Mouse (Mus musculus): ENCODE measurements around the gene Dtx4. TPM values are rescaled to one million over a fixed set of nuclear protein-coding genes. Genes with fewer than 3 reads are reported as not detected.

Gene Dtx4
- total and polyA plus RNA-seq, 3 experiments, result 16.4 to 30.5 (median 21.2) TPM

DNA sequence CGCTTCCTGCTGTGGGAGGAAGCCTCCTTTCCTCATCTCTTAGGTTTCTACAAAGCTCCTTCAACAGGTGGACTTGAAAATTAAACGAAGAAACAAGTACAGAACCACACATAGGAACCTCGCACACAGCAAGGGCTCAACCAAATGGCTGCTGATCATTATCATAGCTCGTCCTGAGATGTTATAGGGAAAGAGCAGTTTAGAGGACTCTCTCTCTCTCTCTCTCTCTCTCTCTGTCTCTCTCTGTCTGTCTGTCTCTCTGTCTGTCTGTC lies 7.1 kb downstream of the Dtx4 start:
- DNase-seq (ENCODE audit: extremely low read depth), result no peak
- H3K9ac ChIP-seq (ENCODE audit: insufficient read depth, low read depth), result no peak overlapping the region
- in situ Hi-C loops (cut with MboI; ENCODE audit: low pct_ligation_motif_present, low pct_unique_long_range_greater_than_20kb, low sequenced_read_pairs), result loop anchor here (10.0 to 25.0 kb wide), 2 partner anchors 359 to 482 kb away; no protein-coding TSS in a partner anchor
- TF ChIP-seq ELF1 (IDR thresholded peaks at IDR 0.05; ENCODE audit: low read depth, low read length), result no peak
- no peak for TF ChIP-seq USF1 (IDR thresholded peaks at IDR 0.05; ENCODE audit: low read depth, low read length)
- no peak for TF ChIP-seq JUND (conservative IDR thresholded peaks at IDR 0.05; ENCODE audit: low read depth, low read length)
- no peak for TF ChIP-seq SIN3A (IDR thresholded peaks at IDR 0.05; ENCODE audit: low read length)
- no peak for TF ChIP-seq TBP (conservative IDR thresholded peaks at IDR 0.05; ENCODE audit: low read depth, low read length)
- TF ChIP-seq HCFC1 (IDR thresholded peaks at IDR 0.05; ENCODE audit: low read depth, low read length), result no peak
- no peak for TF ChIP-seq ZKSCAN1 (IDR thresholded peaks at IDR 0.05; ENCODE audit: borderline replicate concordance, low read depth, low read length)
- no peak for TF ChIP-seq JUN (IDR thresholded peaks at IDR 0.05; ENCODE audit: insufficient read depth, low read depth, low read length)
- TF ChIP-seq ZNF384 (IDR thresholded peaks at IDR 0.05; ENCODE audit: low read depth, low read length), result no peak
- TF ChIP-seq MYC (IDR thresholded peaks at IDR 0.05; ENCODE audit: low read depth, low read length), result no peak
- no peak for TF ChIP-seq ZMIZ1 (IDR thresholded peaks at IDR 0.05; ENCODE audit: low read depth, low read length)
- no peak for TF ChIP-seq NELFE (IDR thresholded peaks at IDR 0.05; ENCODE audit: low read depth, low read length)
- TF ChIP-seq POLR2A (IDR thresholded peaks at IDR 0.05; ENCODE audit: low read depth, low read length), result no peak
- H3K36me3 ChIP-seq (replicated peaks in 1 of 2; ENCODE audit: control insufficient read depth in 1 of 2, insufficient read depth in 1 of 2, low read length in 1 of 2), result peaks cover 33 to 85% of the 10 kb centered on the region in 2 experiments
- H3K9me3 ChIP-seq (replicated peaks; ENCODE audit: low read length), result no peaks in the 10 kb centered on the region
- no peak overlapping the region for H3K4me3 ChIP-seq (replicated peaks in 1 of 3; ENCODE audit: low read depth in 2 of 3, low read length in 2 of 3, poor library complexity in 1 of 3)
- H3K4me2 ChIP-seq (ENCODE audit: insufficient read depth, low read depth, poor library complexity, severe bottlenecking), result no peak overlapping the region
- H3K27ac ChIP-seq (ENCODE audit: insufficient read depth, low read depth), result no peak overlapping the region
- H3K27me3 ChIP-seq (replicated peaks), result no peaks in the 10 kb centered on the region
- H3K79me2 ChIP-seq (replicated peaks; ENCODE audit: control insufficient read depth, extremely low read depth, insufficient read depth, poor library complexity, severe bottlenecking), result peaks cover 7% of the 10 kb centered on the region
- dilution Hi-C loops (cut with MboI; ENCODE audit: extremely low pct_ligation_motif_present, extremely low pct_unique_long_range_greater_than_20kb, low sequenced_read_pairs), result no loop called here
- peaks cover 4 to 53% of the 10 kb centered on the region in 2 experiments; a peak in 3 of 4 replicates for H3K4me1 ChIP-seq (ENCODE audit: control insufficient read depth in 1 of 2, insufficient read depth in 2 of 2)

DNA sequence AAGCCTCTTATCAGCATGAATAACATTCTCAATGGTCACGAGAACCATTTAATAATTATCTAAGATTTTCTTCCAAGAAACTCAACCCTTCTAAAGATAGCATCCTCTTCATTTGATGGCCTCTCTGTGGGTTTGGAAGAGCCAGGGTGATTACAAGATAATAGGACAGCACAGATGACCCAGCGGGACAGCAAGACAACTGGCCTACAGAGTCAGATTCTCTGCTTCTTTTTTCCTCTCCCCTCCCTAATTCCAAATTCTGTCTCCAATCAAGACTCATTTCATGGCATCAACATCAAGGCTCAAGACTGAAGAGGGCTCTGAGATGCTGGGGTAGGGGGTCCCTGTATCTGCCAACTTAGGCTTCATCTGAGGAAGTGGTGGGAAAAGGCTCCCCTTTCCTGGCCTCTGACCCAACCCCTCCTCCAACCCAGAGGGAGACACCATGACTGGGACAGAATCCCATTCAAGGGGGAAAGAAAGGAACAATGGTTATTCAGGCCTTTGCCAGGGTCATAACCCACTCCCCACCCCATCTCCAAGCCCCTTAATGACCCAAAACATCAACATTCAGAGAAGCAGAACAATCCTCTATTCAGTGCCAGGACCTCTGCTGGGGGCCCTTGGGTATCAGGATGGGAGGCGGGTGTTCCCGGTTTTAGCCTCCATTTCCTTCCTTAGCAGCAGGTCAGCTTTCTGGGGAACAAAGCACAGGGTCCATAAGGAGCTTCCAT lies 7.6 kb downstream of the Dtx4 start:
- Histone ChIP-seq H3K27ac (ENCODE audit: insufficient read depth, low read depth) (no peak overlapping the region), H3K9me3 (replicated peaks; ENCODE audit: low read length) (no peaks in the 10 kb centered on the region), H3K4me3 (replicated peaks in 1 of 3; ENCODE audit: low read depth in 2 of 3, low read length in 2 of 3, poor library complexity in 1 of 3) (no peak overlapping the region), H3K4me1 (ENCODE audit: control insufficient read depth in 1 of 2, insufficient read depth in 2 of 2) (peaks cover 4 to 54% of the 10 kb centered on the region in 2 experiments; a peak in 3 of 4 replicates), H3K27me3 (replicated peaks) (no peaks in the 10 kb centered on the region), H3K36me3 (replicated peaks in 1 of 2; ENCODE audit: control insufficient read depth in 1 of 2, insufficient read depth in 1 of 2, low read length in 1 of 2) (peaks cover 33 to 86% of the 10 kb centered on the region in 2 experiments), H3K4me2 (ENCODE audit: insufficient read depth, low read depth, poor library complexity, severe bottlenecking) (no peak overlapping the region), H3K79me2 (replicated peaks; ENCODE audit: control insufficient read depth, extremely low read depth, insufficient read depth, poor library complexity, severe bottlenecking) (peaks cover 4% of the 10 kb centered on the region), H3K9ac (ENCODE audit: insufficient read depth, low read depth) (no peak overlapping the region)
- no peak for DNase-seq (ENCODE audit: extremely low read depth)
- dilution Hi-C loops (cut with MboI; ENCODE audit: extremely low pct_ligation_motif_present, extremely low pct_unique_long_range_greater_than_20kb, low sequenced_read_pairs), result no loop called here
- in situ Hi-C loops (cut with MboI; ENCODE audit: low pct_ligation_motif_present, low pct_unique_long_range_greater_than_20kb, low sequenced_read_pairs), result loop anchor here (10.0 to 25.0 kb wide), 2 partner anchors 359 to 481 kb away; no protein-coding TSS in a partner anchor
- TF ChIP-seq E2F4 (IDR thresholded peaks at IDR 0.05; ENCODE audit: insufficient replicate concordance, low read depth, low read length) (no peak), IRF4 (IDR thresholded peaks at IDR 0.05; ENCODE audit: low read depth, low read length) (no peak), EP300 (IDR thresholded peaks at IDR 0.05; ENCODE audit: low read length) (no peak)

Measured in CH12.LX (cell line).